Mouse (Mus musculus): ENCODE measurements around the gene 9530077C05Rik. TPM values are rescaled to one million over a fixed set of nuclear protein-coding genes. Genes with fewer than 3 reads are reported as not detected.
A peak's percentile ranks its signal among the peaks of the same experiment; 100 is the strongest.

9530077C05Rik gene
- polyA plus RNA-seq, 1 experiment from 2014 or later: 5.3 TPM

- Histone ChIP-seq H3K36me3 (ENCODE audit: control insufficient read depth, insufficient read depth, low read length) (no peaks in the 10 kb centered on the region), H3K4me1 (replicated peaks; ENCODE audit: control insufficient read depth, insufficient read depth, low read length) (0 out of 2 replicates have a peak, but pooled peaks cover 3% of the 10 kb centered on the region), H3K27me3 (replicated peaks; ENCODE audit: control insufficient read depth, insufficient read depth, low read length) (no peaks in the 10 kb centered on the region), H3K27ac (ENCODE audit: low read depth) (no peak overlapping the region), H3K4me2 (ENCODE audit: low read length) (no peak overlapping the region), H3K9me3 (ENCODE audit: control insufficient read depth, low read length) (no peaks in the 10 kb centered on the region), H3K4me3 (ENCODE audit: low read depth, low read length) (no peak overlapping the region), H3K9ac (ENCODE audit: low read length) (no peak overlapping the region)
- WGBS: 67% methylated on average over 1 of the region's 1 CpGs
- ATAC-seq (replicated peaks; ENCODE audit: low FRiP score, low TSS enrichment, low read depth) (no peak), DNase-seq (ENCODE audit: low spot score) (no peak)
Measured at GRCm38 (mm10) chr9:22423507-22423906, 12.2 kb downstream of the 9530077C05Rik start.

DNA sequence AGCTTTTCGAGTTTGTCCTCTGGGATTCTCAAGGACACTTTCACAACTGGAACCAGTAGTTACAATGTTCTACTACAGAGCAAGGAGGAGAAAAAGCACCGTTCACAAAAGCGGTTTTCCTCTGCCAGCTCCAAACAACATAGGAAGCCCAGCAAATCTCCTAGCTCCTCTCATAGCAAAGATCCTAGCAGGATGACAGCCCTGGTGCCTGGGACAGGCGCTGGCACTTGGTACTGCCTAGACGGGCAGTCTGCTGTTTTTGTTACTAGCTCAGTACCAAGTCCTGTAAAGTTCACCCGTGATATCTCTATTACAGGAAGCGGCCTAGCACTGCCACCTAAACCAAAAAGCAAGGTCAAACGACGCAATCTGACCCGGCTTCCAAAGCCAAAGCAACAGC is 12.9 kb downstream of the 9530077C05Rik start:
- H3K27me3 ChIP-seq (replicated peaks; ENCODE audit: control insufficient read depth, insufficient read depth, low read length): no peaks in the 10 kb centered on the region
- H3K4me2 ChIP-seq (ENCODE audit: low read length): no peak overlapping the region
- DNase-seq (ENCODE audit: low spot score) (no peak), ATAC-seq (replicated peaks; ENCODE audit: low FRiP score, low TSS enrichment, low read depth) (no peak)
- H3K36me3 ChIP-seq (ENCODE audit: control insufficient read depth, insufficient read depth, low read length): no peaks in the 10 kb centered on the region
- no peak overlapping the region for H3K9ac ChIP-seq (ENCODE audit: low read length)
- WGBS: 67% methylated on average over 10 of the region's 10 CpGs
- no peaks in the 10 kb centered on the region for H3K9me3 ChIP-seq (ENCODE audit: control insufficient read depth, low read length)
- H3K4me3 ChIP-seq (ENCODE audit: low read depth, low read length): no peak overlapping the region
- H3K27ac ChIP-seq (ENCODE audit: low read depth): no peak overlapping the region
- H3K4me1 ChIP-seq (replicated peaks; ENCODE audit: control insufficient read depth, insufficient read depth, low read length): 0 out of 2 replicates have a peak, but pooled peaks cover 3% of the 10 kb centered on the region

DNA sequence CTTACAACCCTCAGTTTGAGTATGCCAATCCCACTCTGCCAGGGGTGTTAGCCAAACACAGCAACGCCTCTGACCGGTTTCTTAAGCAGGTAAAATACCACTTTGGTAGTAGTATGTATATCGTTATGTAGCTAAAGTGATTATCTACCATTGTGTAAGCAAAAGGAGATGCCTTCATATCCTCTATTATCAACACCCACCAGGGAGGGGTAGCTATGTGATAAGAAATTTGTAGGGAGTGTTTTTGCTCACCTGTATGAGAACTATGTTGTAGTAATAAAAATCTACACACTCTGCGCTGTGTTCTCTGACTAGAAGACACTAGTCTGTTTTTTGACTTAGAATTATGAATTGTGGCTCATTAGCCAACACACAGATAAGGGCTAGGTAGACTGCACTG is 13.4 kb downstream of the 9530077C05Rik start:
- 85% methylated on average over 4 of the region's 4 CpGs for WGBS
- no peak overlapping the region for H3K9ac ChIP-seq (ENCODE audit: low read length)

DNA sequence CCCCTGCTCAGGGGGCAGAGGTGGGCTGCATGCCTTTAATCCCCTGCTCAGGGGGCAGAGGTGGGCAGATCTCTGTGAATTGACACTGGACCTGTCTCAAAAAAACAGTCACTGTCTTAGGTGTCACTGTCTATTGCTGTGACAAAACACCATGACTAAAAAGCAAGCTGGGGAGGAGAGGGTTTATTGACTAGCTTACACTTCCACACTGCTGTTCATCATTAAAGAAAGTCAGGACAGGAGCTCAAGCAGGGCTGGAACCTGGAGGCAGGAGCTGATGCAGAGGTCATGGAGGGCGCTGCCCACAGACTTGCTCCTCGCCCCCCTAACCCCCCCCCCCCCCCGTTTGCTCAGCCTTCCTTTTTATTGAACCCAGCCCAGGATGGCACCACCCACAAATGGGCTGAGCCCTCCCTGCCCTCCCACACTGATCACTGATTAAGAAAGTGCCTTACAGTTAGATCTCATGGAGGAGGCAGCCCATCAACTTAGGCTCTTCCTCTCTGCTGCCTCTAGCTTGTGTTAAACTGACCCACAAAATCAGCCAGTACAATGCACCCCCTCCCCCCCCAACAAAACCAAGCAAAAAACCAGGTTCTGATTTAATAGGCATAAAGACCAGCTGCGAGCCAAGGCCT is 16.8 kb downstream of the 9530077C05Rik start:
- WGBS: 52% methylated on average over 1 of the region's 4 CpGs
- no peak overlapping the region for H3K27ac ChIP-seq (ENCODE audit: low read depth)
- H3K9ac ChIP-seq (ENCODE audit: low read length): no peak overlapping the region
- DNase-seq (ENCODE audit: low spot score) (no peak), ATAC-seq (replicated peaks; ENCODE audit: low FRiP score, low TSS enrichment, low read depth) (no peak)
- no peak overlapping the region for H3K4me2 ChIP-seq (ENCODE audit: low read length)
- H3K4me1 ChIP-seq (replicated peaks; ENCODE audit: control insufficient read depth, insufficient read depth, low read length): peaks cover 8% of the 10 kb centered on the region
- H3K36me3 ChIP-seq (ENCODE audit: control insufficient read depth, insufficient read depth, low read length): no peaks in the 10 kb centered on the region
- H3K27me3 ChIP-seq (replicated peaks; ENCODE audit: control insufficient read depth, insufficient read depth, low read length): no peaks in the 10 kb centered on the region
- H3K4me3 ChIP-seq (ENCODE audit: low read depth, low read length): no peak overlapping the region
- H3K9me3 ChIP-seq (ENCODE audit: control insufficient read depth, low read length): no peaks in the 10 kb centered on the region

More for the DNA sequence above, 13.4 kb downstream of the 9530077C05Rik start:
- Histone ChIP-seq H3K27ac (ENCODE audit: low read depth) (no peak overlapping the region), H3K36me3 (ENCODE audit: control insufficient read depth, insufficient read depth, low read length) (no peaks in the 10 kb centered on the region), H3K4me3 (ENCODE audit: low read depth, low read length) (no peak overlapping the region), H3K27me3 (replicated peaks; ENCODE audit: control insufficient read depth, insufficient read depth, low read length) (no peaks in the 10 kb centered on the region), H3K9me3 (ENCODE audit: control insufficient read depth, low read length) (no peaks in the 10 kb centered on the region), H3K4me1 (replicated peaks; ENCODE audit: control insufficient read depth, insufficient read depth, low read length) (peaks cover 4% of the 10 kb centered on the region; the same call in 1 of the 2 replicates), H3K4me2 (ENCODE audit: low read length) (no peak overlapping the region)
- DNase-seq (ENCODE audit: low spot score) (no peak), ATAC-seq (replicated peaks; ENCODE audit: low FRiP score, low TSS enrichment, low read depth) (no peak)

GRCm38 (mm10) chr9:22428666-22429410 is 17.5 kb downstream of the 9530077C05Rik start:
- H3K9me3 ChIP-seq (ENCODE audit: control insufficient read depth, low read length): no peaks in the 10 kb centered on the region
- no peak overlapping the region for H3K27ac ChIP-seq (ENCODE audit: low read depth)
- no peak overlapping the region for H3K4me3 ChIP-seq (ENCODE audit: low read depth, low read length)
- no peaks in the 10 kb centered on the region for H3K27me3 ChIP-seq (replicated peaks; ENCODE audit: control insufficient read depth, insufficient read depth, low read length)
- 61% methylated on average over 14 of the region's 14 CpGs for WGBS
- no peak for DNase-seq (ENCODE audit: low spot score)
- H3K9ac ChIP-seq (ENCODE audit: low read length): no peak overlapping the region
- H3K4me1 ChIP-seq (replicated peaks; ENCODE audit: control insufficient read depth, insufficient read depth, low read length): peaks cover 8% of the 10 kb centered on the region
- no peaks in the 10 kb centered on the region for H3K36me3 ChIP-seq (ENCODE audit: control insufficient read depth, insufficient read depth, low read length)
- H3K4me2 ChIP-seq (ENCODE audit: low read length): no peak overlapping the region
- ATAC-seq (replicated peaks; ENCODE audit: low FRiP score, low TSS enrichment, low read depth): no peak

GRCm38 (mm10) chr9:22429533-22430241 is 18.4 kb downstream of the 9530077C05Rik start:
- ATAC-seq (replicated peaks; ENCODE audit: low FRiP score, low TSS enrichment, low read depth): no peak
- H3K27me3 ChIP-seq (replicated peaks; ENCODE audit: control insufficient read depth, insufficient read depth, low read length): no peaks in the 10 kb centered on the region
- H3K9ac ChIP-seq (ENCODE audit: low read length): no peak overlapping the region
- WGBS: 44% methylated on average over 15 of the region's 15 CpGs
- H3K4me3 ChIP-seq (ENCODE audit: low read depth, low read length): no peak overlapping the region
- peaks cover 5% of the 10 kb centered on the region for H3K4me1 ChIP-seq (replicated peaks; ENCODE audit: control insufficient read depth, insufficient read depth, low read length)
- no peak overlapping the region for H3K27ac ChIP-seq (ENCODE audit: low read depth)
- peak; percentile 54 for DNase-seq (ENCODE audit: low spot score)
- H3K4me2 ChIP-seq (ENCODE audit: low read length): peak overlapping the region; percentile 20
- no peaks in the 10 kb centered on the region for H3K36me3 ChIP-seq (ENCODE audit: control insufficient read depth, insufficient read depth, low read length)
- H3K9me3 ChIP-seq (ENCODE audit: control insufficient read depth, low read length): no peaks in the 10 kb centered on the region

DNA sequence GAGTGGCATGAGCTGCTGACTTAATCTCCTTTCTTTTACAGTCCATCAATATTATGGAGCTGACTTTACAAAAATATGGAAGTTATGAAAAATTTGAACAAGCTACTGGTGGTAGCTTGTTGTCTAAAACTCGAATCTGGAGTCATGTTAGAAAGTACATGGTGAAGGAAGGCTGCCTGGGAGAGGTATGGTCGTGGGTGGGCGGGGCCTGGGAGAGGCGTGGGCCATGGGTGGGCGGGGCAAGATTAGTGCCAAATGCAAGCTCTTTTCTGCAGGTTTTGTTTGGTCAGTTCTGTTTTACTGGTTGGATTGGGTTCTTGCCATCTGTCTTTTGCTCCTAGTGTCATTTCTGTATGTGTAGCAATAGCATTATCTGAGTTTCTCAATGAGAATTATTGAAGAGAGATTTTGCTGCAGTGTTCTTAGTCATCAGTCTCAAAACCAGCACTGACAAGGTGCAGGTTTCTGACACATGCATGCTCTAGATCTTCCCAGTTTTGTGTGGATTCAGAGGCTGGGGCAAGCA is 19.1 kb downstream of the 9530077C05Rik start:
- Histone ChIP-seq H3K36me3 (ENCODE audit: control insufficient read depth, insufficient read depth, low read length) (no peaks in the 10 kb centered on the region), H3K9ac (ENCODE audit: low read length) (no peak overlapping the region), H3K27me3 (replicated peaks; ENCODE audit: control insufficient read depth, insufficient read depth, low read length) (no peaks in the 10 kb centered on the region), H3K4me2 (ENCODE audit: low read length) (peak overlapping the region; percentile 20), H3K4me1 (replicated peaks; ENCODE audit: control insufficient read depth, insufficient read depth, low read length) (peaks cover 5% of the 10 kb centered on the region), H3K4me3 (ENCODE audit: low read depth, low read length) (no peak overlapping the region), H3K27ac (ENCODE audit: low read depth) (no peak overlapping the region), H3K9me3 (ENCODE audit: control insufficient read depth, low read length) (no peaks in the 10 kb centered on the region)
- 40% methylated on average over 5 of the region's 5 CpGs for WGBS
- ATAC-seq (replicated peaks; ENCODE audit: low FRiP score, low TSS enrichment, low read depth) (no peak), DNase-seq (ENCODE audit: low spot score) (no peak)

- H3K4me1 ChIP-seq (replicated peaks; ENCODE audit: control insufficient read depth, insufficient read depth, low read length): peaks cover 5% of the 10 kb centered on the region
- H3K27me3 ChIP-seq (replicated peaks; ENCODE audit: control insufficient read depth, insufficient read depth, low read length): no peaks in the 10 kb centered on the region
- no peaks in the 10 kb centered on the region for H3K36me3 ChIP-seq (ENCODE audit: control insufficient read depth, insufficient read depth, low read length)
- no peak overlapping the region for H3K4me3 ChIP-seq (ENCODE audit: low read depth, low read length)
- no peak overlapping the region for H3K27ac ChIP-seq (ENCODE audit: low read depth)
- 83% methylated on average over 2 of the region's 2 CpGs for whole genome bisulfite sequencing
- no peaks in the 10 kb centered on the region for H3K9me3 ChIP-seq (ENCODE audit: control insufficient read depth, low read length)
- no peak for ATAC-seq (replicated peaks; ENCODE audit: low FRiP score, low TSS enrichment, low read depth)
- no peak overlapping the region for H3K4me2 ChIP-seq (ENCODE audit: low read length)
- no peak for DNase-seq (ENCODE audit: low spot score)
- no peak overlapping the region for H3K9ac ChIP-seq (ENCODE audit: low read length)
Measured at GRCm38 (mm10) chr9:22433221-22433620, 21.9 kb downstream of the 9530077C05Rik start.

Data from intestine, embryonic 14.5 days (tissue).